Mouse (Mus musculus) megakaryocyte, embryonic 14.5 days (primary cell): Measurements from ENCODE around the gene Scgb2a2.

Experiments used
- FLI1 ChIP-seq: IDR thresholded peaks from 2 replicates; pipeline ENCODE4 v1.6.1; 2012; ENCODE audit warnings: low read length, inconsistent platforms, mixed read lengths
- GATA1 ChIP-seq: IDR thresholded peaks from 3 replicates; pipeline ENCODE4 v1.6.1; 2012; ENCODE audit warnings: mixed read lengths, low read length, inconsistent platforms, borderline replicate concordance

DNA sequence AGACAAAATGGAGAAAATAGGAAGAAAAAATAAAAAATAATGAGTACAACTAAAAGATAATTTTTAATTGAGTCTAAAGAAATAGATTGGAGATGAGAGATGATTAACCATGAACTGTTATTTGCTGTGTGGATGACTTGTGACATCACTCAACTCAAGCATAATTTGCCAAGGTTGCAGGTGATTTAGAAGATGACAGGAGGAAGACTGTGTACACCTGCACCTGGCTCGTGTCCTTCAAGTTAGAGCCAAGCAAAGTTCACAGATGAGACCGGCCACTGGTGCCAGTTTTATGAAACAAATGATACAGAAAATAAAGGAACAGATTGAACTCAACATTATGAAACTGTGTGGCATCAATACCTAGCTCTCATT is 10.0 kb upstream of the Scgb2a2 start:
- TF ChIP-seq GATA1 (no peak), FLI1 (no peak)
